In genomic region chr11:67039799-67040198, GRCm38 (mm10) we compare ENCODE assay signal across 14 mouse cellular contexts. TPM values are rescaled to one million over a fixed set of nuclear protein-coding genes. Genes with fewer than 3 reads are reported as not detected.
DNase-seq lines count a peak whose midpoint lies in the region; ATAC-seq and TF ChIP-seq lines count a peak whose summit lies in the region.
"Had no signal": no experiment of that assay in that cellular context is flagged by ENCODE, and none has a peak within 500 bp of the region (broad histone marks: within the 10 kb centered on the region; RNA-seq: fewer than 3 reads in every experiment).

No protein-coding gene starts in this region.

- H3K4me1 ChIP-seq in heart, adult 2 months (ENCODE audit: control insufficient read depth, insufficient read depth, low read length) = no peaks in the 10 kb centered on the region
- peaks cover 7% of the 10 kb centered on the region; the same call in 1 of the 2 replicates for H3K4me1 ChIP-seq in heart, embryonic 10.5 days
- H3K4me1 ChIP-seq in lung, adult 2 months (ENCODE audit: control insufficient read depth, insufficient read depth, low read length) = no peaks in the 10 kb centered on the region
- H3K4me1 ChIP-seq: hindbrain, embryonic 15.5 days; neural tube, embryonic 13.5 days had no signal

- no peak for TF ChIP-seq EP300 in heart, adult 2 months (IDR thresholded peaks at IDR 0.05; ENCODE audit: insufficient read depth, low read depth, low read length)

- no peaks in the 10 kb centered on the region for H3K9me3 ChIP-seq in heart, embryonic 10.5 days
- H3K9me3 ChIP-seq: hindbrain, embryonic 15.5 days; neural tube, embryonic 13.5 days had no signal

- peak; percentile 48 for TF ChIP-seq CTCF in heart, adult 2 months (IDR thresholded peaks at IDR 0.05)
- TF ChIP-seq CTCF in lung, adult 2 months (IDR thresholded peaks at IDR 0.05; ENCODE audit: insufficient read depth, low read length) = 0 out of 2 replicates have a peak, but pooled peaks have one; percentile 10

- H3K9ac ChIP-seq in heart, adult 2 months (ENCODE audit: low read depth, low read length) = no peak overlapping the region
- H3K9ac ChIP-seq: hindbrain, embryonic 15.5 days; neural tube, embryonic 13.5 days had no signal

- H3K36me3 ChIP-seq in heart, adult 2 months (ENCODE audit: control insufficient read depth, insufficient read depth, low read length) = peaks cover 5% of the 10 kb centered on the region; the same call in 1 of the 2 replicates
- H3K36me3 ChIP-seq in heart, embryonic 10.5 days = peaks cover 46% of the 10 kb centered on the region

- no peak for TF ChIP-seq POLR2A in heart, adult 2 months (IDR thresholded peaks at IDR 0.05; ENCODE audit: insufficient read depth, low read depth, low read length)
- TF ChIP-seq POLR2A in lung, adult 2 months (IDR thresholded peaks at IDR 0.05; ENCODE audit: borderline replicate concordance, extremely low read depth, low read depth, low read length) = no peak

- DNase-seq in heart, adult 2 months = no peak
- DNase-seq in heart, embryonic 10.5 days (ENCODE audit: low spot score) = no peak
- DNase-seq in lung, adult 2 months = no peak
- DNase-seq in lung, postnatal 4 days = no peak
- peak; percentile 66 for DNase-seq in ES-CJ7 (ENCODE audit: low read depth, low spot score)
- no peak for DNase-seq in left cerebral cortex, adult 11 months (ENCODE audit: low spot score)
- DNase-seq in MN1 (ENCODE audit: low spot score) = no peak
- DNase-seq: adrenal gland, postnatal 25 days; heart, postnatal 14 days; midbrain, embryonic 14.5 days had no signal

- H3K27me3 ChIP-seq in heart, adult 2 months (ENCODE audit: control insufficient read depth, insufficient read depth, low read length) = no peaks in the 10 kb centered on the region
- H3K27me3 ChIP-seq in heart, embryonic 10.5 days (ENCODE audit: insufficient read depth, poor library complexity, severe bottlenecking) = no peaks in the 10 kb centered on the region
- H3K27me3 ChIP-seq: hindbrain, embryonic 15.5 days; neural tube, embryonic 13.5 days had no signal

- H3K4me3 ChIP-seq in heart, adult 2 months = no peak overlapping the region
- H3K4me3 ChIP-seq in heart, embryonic 10.5 days = no peak overlapping the region
- no peak overlapping the region for H3K4me3 ChIP-seq in lung, adult 2 months (replicated peaks; ENCODE audit: extremely low read depth, low read depth, low read length)
- H3K4me3 ChIP-seq: hindbrain, embryonic 15.5 days; neural tube, embryonic 13.5 days had no signal

- WGBS in heart, adult 2 months = 82% methylated on average over 3 of the region's 3 CpGs
- WGBS in heart, embryonic 10.5 days = 85% methylated on average over 3 of the region's 3 CpGs
- WGBS in lung, adult 2 months = 90% methylated on average over 3 of the region's 3 CpGs

- peak; percentile 58; the same call in 1 of the 2 replicates for ATAC-seq in granulocyte monocyte progenitor cell, adult 5-6 weeks (replicated peaks; ENCODE audit: poor library complexity, severe bottlenecking)

- intact Hi-C loops in heart, adult 2 months (cut with DNase I) = no loop called here

- no peak overlapping the region for H3K27ac ChIP-seq in heart, adult 2 months
- H3K27ac ChIP-seq in heart, embryonic 10.5 days = no peak overlapping the region
- H3K27ac ChIP-seq: hindbrain, embryonic 15.5 days; neural tube, embryonic 13.5 days had no signal

- no peaks in the 10 kb centered on the region for H3K79me2 ChIP-seq in heart, adult 2 months (replicated peaks; ENCODE audit: control insufficient read depth, insufficient read depth, low read length)

RNA-seq across cellular contexts. Expression of gene Adprm, which starts 12.6 kb away (rescaled TPM):
- 10 to 100 TPM; 10.8 to 14.6 TPM for total RNA-seq in heart, adult 2 months (2021)
- polyA plus RNA-seq in heart, adult 2 months (2012; rRNA removed) = 9.8 and 20.6 TPM in 2 replicates
- 21.7 and 22.6 TPM in 2 replicates for polyA plus RNA-seq in heart, embryonic 10.5 days (2016; fragmentation: Nextera tagmentation; extraction: Ambion mirVana)
- 10.2 and 16.6 TPM in 2 replicates for polyA plus RNA-seq in lung, adult 2 months (2012; rRNA removed)
- 30.6 and 43.1 TPM in 2 replicates for total RNA-seq in granulocyte monocyte progenitor cell, adult 5-6 weeks (2014; fragmentation: Nextera tagmentation)
- total RNA-seq in granulocyte monocyte progenitor cell, adult 5-6 weeks (2017) = 28.5 and 35.8 TPM in 2 replicates

RNA-seq across cellular contexts. Expression of gene Sco1, which starts 12.7 kb away (rescaled TPM):
- 10 to 100 TPM; 18.3 to 20.1 TPM for total RNA-seq in heart, adult 2 months (2021)
- polyA plus RNA-seq in heart, adult 2 months (2012; rRNA removed) = 7.8 and 12.0 TPM in 2 replicates
- 21.7 and 26.6 TPM in 2 replicates for polyA plus RNA-seq in heart, embryonic 10.5 days (2016; fragmentation: Nextera tagmentation; extraction: Ambion mirVana)
- 2.8 and 3.5 TPM in 2 replicates for polyA plus RNA-seq in lung, adult 2 months (2012; rRNA removed)
- total RNA-seq in granulocyte monocyte progenitor cell, adult 5-6 weeks (2014; fragmentation: Nextera tagmentation) = 13.3 and 16.2 TPM in 2 replicates
- total RNA-seq in granulocyte monocyte progenitor cell, adult 5-6 weeks (2017) = 34.2 and 37.8 TPM in 2 replicates

RNA-seq across cellular contexts. Expression of gene Tmem220, which starts 14.8 kb away (rescaled TPM):
- 1 to 10 TPM; 1.9 to 2.0 TPM for total RNA-seq in heart, adult 2 months (2021)
- polyA plus RNA-seq in heart, adult 2 months (2012; rRNA removed) = 2.1 and 3.8 TPM in 2 replicates
- 1.7 and 1.8 TPM in 2 replicates for polyA plus RNA-seq in heart, embryonic 10.5 days (2016; fragmentation: Nextera tagmentation; extraction: Ambion mirVana)
- polyA plus RNA-seq in lung, adult 2 months (2012; rRNA removed) = 3.1 and 5.8 TPM in 2 replicates
- 1.5 and 2.1 TPM in 2 replicates for total RNA-seq in granulocyte monocyte progenitor cell, adult 5-6 weeks (2014; fragmentation: Nextera tagmentation)
- 1.9 and 2.4 TPM in 2 replicates for total RNA-seq in granulocyte monocyte progenitor cell, adult 5-6 weeks (2017)

RNA-seq across cellular contexts. Expression of gene Myh3, which starts 38.3 kb away (rescaled TPM):
- total RNA-seq in heart, adult 2 months (2021) = not detected
- not detected in 2 replicates for polyA plus RNA-seq in heart, adult 2 months (2012; rRNA removed)
- 0.04 TPM in 2 replicates for polyA plus RNA-seq in heart, embryonic 10.5 days (2016; fragmentation: Nextera tagmentation; extraction: Ambion mirVana)
- polyA plus RNA-seq in lung, adult 2 months (2012; rRNA removed) = 0.08 TPM in 1 of 2 replicates, not detected in the other
- not detected in 2 replicates for total RNA-seq in granulocyte monocyte progenitor cell, adult 5-6 weeks (2014; fragmentation: Nextera tagmentation)
- not detected in 2 replicates for total RNA-seq in granulocyte monocyte progenitor cell, adult 5-6 weeks (2017)
- total RNA-seq: adrenal gland, postnatal 25 days; common myeloid progenitor, adult 5-6 weeks; heart, postnatal 14 days had no signal
